In genomic region chr6:112489181-112489909, GRCm38 (mm10) we compare ENCODE assay signal across 9 mouse cellular contexts. TPM values are rescaled to one million over a fixed set of nuclear protein-coding genes. Genes with fewer than 3 reads are reported as not detected.
DNase-seq lines count a peak whose midpoint lies in the region; ATAC-seq lines count a peak whose summit lies in the region.
"Had no signal": no experiment of that assay in that cellular context is flagged by ENCODE, and none has a peak within 500 bp of the region (broad histone marks: within the 10 kb centered on the region; RNA-seq: fewer than 3 reads in every experiment).

No protein-coding gene starts in this region.

- H3K4me2 ChIP-seq in liver, embryonic 12.5 days: peak overlapping the region; percentile 57
- peak overlapping the region; percentile 94 for H3K4me2 ChIP-seq in stomach, embryonic 15.5 days

- no peak overlapping the region for H3K9ac ChIP-seq in liver, embryonic 12.5 days
- H3K9ac ChIP-seq in stomach, embryonic 15.5 days: no peak overlapping the region
- H3K9ac ChIP-seq: liver, embryonic 14.5 days had no signal

- peaks cover 27% of the 10 kb centered on the region for H3K4me1 ChIP-seq in hindbrain, embryonic 10.5 days (replicated peaks)
- peaks cover 19% of the 10 kb centered on the region for H3K4me1 ChIP-seq in liver, embryonic 12.5 days
- peaks cover 20% of the 10 kb centered on the region for H3K4me1 ChIP-seq in stomach, embryonic 15.5 days

- H3K9me3 ChIP-seq in hindbrain, embryonic 10.5 days: no peaks in the 10 kb centered on the region
- no peaks in the 10 kb centered on the region for H3K9me3 ChIP-seq in liver, embryonic 12.5 days (replicated peaks)
- H3K9me3 ChIP-seq in stomach, embryonic 15.5 days: no peaks in the 10 kb centered on the region

- peak overlapping the region; percentile 46 for H3K4me3 ChIP-seq in hindbrain, embryonic 10.5 days
- H3K4me3 ChIP-seq in liver, embryonic 12.5 days: peak overlapping the region; percentile 8
- peak overlapping the region; percentile 43 for H3K4me3 ChIP-seq in stomach, embryonic 15.5 days (replicated peaks)

- no peaks in the 10 kb centered on the region for H3K36me3 ChIP-seq in hindbrain, embryonic 10.5 days
- H3K36me3 ChIP-seq in liver, embryonic 12.5 days: no peaks in the 10 kb centered on the region
- no peaks in the 10 kb centered on the region for H3K36me3 ChIP-seq in stomach, embryonic 15.5 days

- DNase-seq in ovary, postnatal 36 days (ENCODE audit: low spot score): peak; percentile 53
- DNase-seq in ovary, adult 18-20 months (ENCODE audit: low spot score): no peak
- peak; percentile 15 for DNase-seq in embryo, embryonic 9.5 days (ENCODE audit: extremely low spot score)
- peak; percentile 53 for DNase-seq in hindbrain, embryonic 10.5 days (ENCODE audit: low spot score)
- no peak for DNase-seq in layer of hippocampus, adult 8-10 months (ENCODE audit: low spot score in 2 of 2)
- no peak for DNase-seq in cerebellum, adult 18-20 months

- 5% methylated on average over 72 of the region's 72 CpGs for WGBS in hindbrain, embryonic 10.5 days
- WGBS in liver, embryonic 12.5 days (ENCODE audit: insufficient replicate concordance): 9% methylated on average over 72 of the region's 72 CpGs
- 4% methylated on average over 72 of the region's 72 CpGs for WGBS in stomach, embryonic 15.5 days

- H3K27ac ChIP-seq in hindbrain, embryonic 10.5 days: no peak overlapping the region
- H3K27ac ChIP-seq in liver, embryonic 12.5 days: no peak overlapping the region
- no peak overlapping the region for H3K27ac ChIP-seq in stomach, embryonic 15.5 days
- H3K27ac ChIP-seq: liver, embryonic 14.5 days had no signal

- peaks cover 92% of the 10 kb centered on the region for H3K27me3 ChIP-seq in hindbrain, embryonic 10.5 days (ENCODE audit: insufficient read depth, poor library complexity, severe bottlenecking)
- peaks cover 73% of the 10 kb centered on the region for H3K27me3 ChIP-seq in liver, embryonic 12.5 days (replicated peaks)
- peaks cover 41% of the 10 kb centered on the region for H3K27me3 ChIP-seq in stomach, embryonic 15.5 days (replicated peaks)

- no peak for ATAC-seq in liver, embryonic 12.5 days
- ATAC-seq in stomach, embryonic 15.5 days (ENCODE audit: insufficient read depth, low FRiP score, low read depth): peak; percentile 39; the same call in 1 of the 2 replicates

RNA-seq across cellular contexts. Expression of gene Oxtr, which starts 0.4 kb away (rescaled TPM):
- 0.17 and 0.43 TPM in 2 replicates for polyA plus RNA-seq in hindbrain, embryonic 10.5 days (2016; fragmentation: Nextera tagmentation; extraction: Ambion mirVana)
- polyA plus RNA-seq in liver, embryonic 12.5 days (2016; fragmentation: Nextera tagmentation; extraction: Ambion mirVana): not detected in 2 replicates
- 0.12 and 0.26 TPM in 2 replicates for polyA plus RNA-seq in stomach, embryonic 15.5 days (2015; fragmentation: Nextera tagmentation; extraction: Ambion mirVana)
- total RNA-seq in layer of hippocampus, adult 8-10 months (2022): 1 to 10 TPM; 4.9 to 7.6 (median 6.0) TPM

RNA-seq across cellular contexts. Expression of gene Cav3, which starts 30.0 kb away (rescaled TPM):
- not detected in 2 replicates for polyA plus RNA-seq in hindbrain, embryonic 10.5 days (2016; fragmentation: Nextera tagmentation; extraction: Ambion mirVana)
- polyA plus RNA-seq in liver, embryonic 12.5 days (2016; fragmentation: Nextera tagmentation; extraction: Ambion mirVana): 0.17 TPM in 1 of 2 replicates, not detected in the other
- polyA plus RNA-seq in stomach, embryonic 15.5 days (2015; fragmentation: Nextera tagmentation; extraction: Ambion mirVana): 0.90 and 1.3 TPM in 2 replicates
- total RNA-seq in layer of hippocampus, adult 8-10 months (2022): 1 to 10 TPM in 1 of 4 experiments, under 1 TPM in 3; 0.37 to 1.0 (median 0.43) TPM
- polyA plus RNA-seq: liver, embryonic 14.5 days had no signal

Comparison
In these comparisons a context has a peak if more than half of its experiments do, and no peak if none do; other contexts are left out.
1. DNase-seq: peak in ovary, postnatal 36 days (single experiment), embryo, embryonic 9.5 days (single experiment) and hindbrain, embryonic 10.5 days (single experiment); none in ovary, adult 18-20 months (single experiment), layer of hippocampus, adult 8-10 months (0 of 2) and cerebellum, adult 18-20 months (0 of 2).
2. Peak in every context shown above with its lines, with median percentiles within 50 percentile points of each other: H3K4me3 ChIP-seq.